Mouse (Mus musculus) neural tube, embryonic 11.5 days (tissue): Measurements from ENCODE around the gene Rps10. TPM values are rescaled to one million over a fixed set of nuclear protein-coding genes. Genes with fewer than 3 reads are reported as not detected.
"Not testable (repeated sequence)": the region's sequence is repeated elsewhere in the genome, so short reads cannot be mapped to it uniquely, and the experiment has no call there.

Experiments used
- ATAC-seq: fragments of 200-750 bp; cut with Nextera tagmentation; 2 replicates; pipeline ENCODE4 v1.8.0; 2017; ENCODE audit warnings: moderate number of reproducible peaks, mild to moderate bottlenecking, moderate TSS enrichment, moderate library complexity; ENCODE audit not compliant: insufficient read depth, low FRiP score, low TSS enrichment
- DNase-seq: peaks from one replicate; pipeline ENCODE4 v3.0.0-alpha.2; 2015; ENCODE audit warnings: low spot score
- H3K27ac ChIP-seq: fragments of 300-500 bp; sonication (generic); 2 replicates; pipeline ENCODE4 v1.5.1; 2014; ENCODE audit warnings: low read depth, mild to moderate bottlenecking, low read length
- H3K27me3 ChIP-seq: fragments of 300-500 bp; sonication (generic); 2 replicates; pipeline ENCODE4 v1.6.1; 2014; ENCODE audit warnings: mild to moderate bottlenecking, low read length, mixed read lengths; ENCODE audit not compliant: control insufficient read depth, insufficient read depth
- H3K36me3 ChIP-seq: fragments of 300-500 bp; sonication (generic); 2 replicates; pipeline ENCODE4 v1.6.1; 2014; ENCODE audit warnings: mild to moderate bottlenecking, low read length, moderate library complexity, mixed read lengths; ENCODE audit not compliant: control insufficient read depth, insufficient read depth
- H3K4me1 ChIP-seq: fragments of 300-500 bp; sonication (generic); 2 replicates; pipeline ENCODE4 v1.6.1; 2014; ENCODE audit warnings: low read length, mixed read lengths; ENCODE audit not compliant: control insufficient read depth, insufficient read depth
- H3K4me2 ChIP-seq: fragments of 300-500 bp; sonication (generic); 2 replicates; pipeline ENCODE4 v1.6.1; 2014; ENCODE audit warnings: low read depth, mild to moderate bottlenecking, moderate library complexity
- H3K4me3 ChIP-seq: fragments of 300-500 bp; sonication (generic); 2 replicates; pipeline ENCODE4 v1.5.1; 2014; ENCODE audit warnings: low read depth, low read length
- H3K9ac ChIP-seq: fragments of 300-500 bp; sonication (generic); 2 replicates; pipeline ENCODE4 v1.6.1; 2014; ENCODE audit warnings: mild to moderate bottlenecking, low read length
- H3K9me3 ChIP-seq: fragments of 300-500 bp; sonication (generic); 2 replicates; pipeline ENCODE4 v1.6.1; 2016; ENCODE audit warnings: low read length; ENCODE audit not compliant: control insufficient read depth
- WGBS: fragments of 180-500 bp; shearing (Covaris S2); extraction: QIAGEN DNeasy Blood & Tissue Kit; methylation state at CpG from one replicate; pipeline ENCODE4 v1.1.7; 2014; 5-methylcytosine and 5-hydroxymethylcytosine counted together
- polyA plus RNA-seq: library from polyadenylated mRNA; unstranded; fragments of >200 nt; fragmentation: Nextera tagmentation; extraction: Ambion mirVana; gene quantifications from 2 replicates; pipeline ENCODE4 v1.2.1, GENCODE M21; 2014

The Rps10 gene
- polyA plus RNA-seq, 1 experiment from 2014 or later: 695 TPM

- Histone ChIP-seq H3K4me3 (no peak overlapping the region), H3K9me3 (no peaks in the 10 kb centered on the region), H3K4me2 (no peak overlapping the region), H3K27ac (no peak overlapping the region), H3K36me3 (no peaks in the 10 kb centered on the region), H3K4me1 (0 out of 2 replicates have a peak, but pooled peaks cover under 1% of the 10 kb centered on the region), H3K27me3 (peaks cover 8% of the 10 kb centered on the region), H3K9ac (no peak overlapping the region)
- 82% methylated on average over 13 of the region's 13 CpGs for WGBS
- DNase-seq (no peak), ATAC-seq (no peak)
Observed at GRCm38 (mm10) chr17:27650586-27650985, 14.1 kb upstream of the Rps10 start.

DNA sequence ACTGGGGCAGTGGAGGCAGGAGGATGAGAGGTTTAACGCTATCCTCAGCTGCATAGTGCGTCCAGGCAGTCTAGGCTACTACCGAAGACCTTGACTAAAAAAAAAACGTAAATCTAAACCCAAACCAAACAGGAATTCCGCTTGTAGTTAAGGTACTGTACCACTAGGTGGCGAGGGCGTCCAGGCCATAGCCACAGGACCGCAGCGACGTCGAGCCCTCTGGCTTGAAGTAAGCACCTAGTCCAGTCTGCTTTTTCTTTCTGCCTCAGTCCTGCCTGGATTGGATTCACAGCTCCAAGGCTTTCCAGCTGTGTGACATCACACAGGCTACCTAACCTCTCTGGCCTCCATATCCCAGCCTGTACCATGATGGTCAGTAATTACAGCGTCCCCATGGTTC lies 13.7 kb upstream of the Rps10 start:
- 12% methylated on average over 12 of the region's 12 CpGs for WGBS
- no peak for ATAC-seq

DNA sequence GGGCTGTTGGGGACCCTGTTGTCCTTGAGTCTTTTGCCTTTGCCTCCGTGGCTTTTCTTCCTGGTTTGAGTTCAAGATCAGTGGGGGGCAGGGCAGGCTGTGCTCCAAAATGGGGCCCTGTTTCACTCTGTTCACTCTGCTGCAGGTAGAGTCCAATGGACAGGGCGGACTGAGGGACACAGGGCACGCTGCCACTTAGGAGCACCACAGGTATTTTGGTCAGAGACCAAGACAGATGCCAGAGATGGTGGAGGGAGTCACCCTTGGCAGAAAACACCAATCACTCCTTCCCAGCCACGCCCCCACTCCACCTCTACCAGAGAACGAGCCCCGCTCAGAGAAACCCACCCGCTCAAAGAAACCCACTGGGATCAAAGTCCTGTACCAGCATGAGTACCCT lies 9.3 kb upstream of the Rps10 start:
- Histone ChIP-seq H3K27me3 (no peaks in the 10 kb centered on the region), H3K27ac (no peak overlapping the region)
- ATAC-seq: no peak

More for the DNA sequence above, 13.7 kb upstream of the Rps10 start:
- no peak overlapping the region for H3K4me2 ChIP-seq
- H3K27me3 ChIP-seq: peaks cover 5% of the 10 kb centered on the region
- H3K27ac ChIP-seq: no peak overlapping the region
- H3K36me3 ChIP-seq: no peaks in the 10 kb centered on the region
- no peaks in the 10 kb centered on the region for H3K4me1 ChIP-seq
- no peak overlapping the region for H3K9ac ChIP-seq
- H3K4me3 ChIP-seq: no peak overlapping the region
- DNase-seq: peak; percentile 68
- no peaks in the 10 kb centered on the region for H3K9me3 ChIP-seq

GRCm38 (mm10) chr17:27644572-27644971 lies 8.1 kb upstream of the Rps10 start:
- H3K9me3 ChIP-seq: no peaks in the 10 kb centered on the region
- no peak overlapping the region for H3K4me2 ChIP-seq
- 49% methylated on average over 2 of the region's 2 CpGs for WGBS
- peaks cover 9% of the 10 kb centered on the region for H3K4me1 ChIP-seq
- ATAC-seq (no peak), DNase-seq (no peak)
- H3K4me3 ChIP-seq: no peak overlapping the region
- H3K27ac ChIP-seq: no peak overlapping the region
- no peaks in the 10 kb centered on the region for H3K36me3 ChIP-seq
- H3K27me3 ChIP-seq: no peaks in the 10 kb centered on the region
- H3K9ac ChIP-seq: no peak overlapping the region

More for the DNA sequence above, 9.3 kb upstream of the Rps10 start:
- Histone ChIP-seq H3K36me3 (no peaks in the 10 kb centered on the region), H3K9ac (no peak overlapping the region), H3K4me1 (peaks cover 9% of the 10 kb centered on the region), H3K9me3 (no peaks in the 10 kb centered on the region), H3K4me2 (no peak overlapping the region), H3K4me3 (no peak overlapping the region)
- no peak for DNase-seq
- 41% methylated on average over 7 of the region's 7 CpGs for WGBS

DNA sequence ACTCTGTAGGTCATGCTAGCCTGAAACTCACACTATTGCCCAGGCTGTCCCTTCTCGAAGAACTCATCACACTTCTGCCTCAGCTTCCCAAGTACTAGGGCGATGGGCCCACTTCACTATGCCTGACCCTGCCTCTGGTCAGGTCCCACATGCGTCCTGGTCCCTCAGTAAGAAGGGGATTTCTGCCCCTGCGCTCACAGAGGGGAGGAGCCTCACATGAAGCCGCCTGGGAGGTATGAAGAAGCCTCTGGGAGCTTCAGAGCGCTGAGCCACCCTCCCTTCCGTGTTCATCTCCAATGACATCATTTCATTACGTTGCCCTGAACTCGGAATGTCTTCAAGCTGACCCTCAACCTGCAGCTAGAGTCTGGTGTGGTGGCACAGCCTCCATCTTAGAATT lies 7.3 kb upstream of the Rps10 start:
- no peaks in the 10 kb centered on the region for H3K36me3 ChIP-seq
- H3K27ac ChIP-seq: no peak overlapping the region
- WGBS: 86% methylated on average over 9 of the region's 9 CpGs
- H3K9me3 ChIP-seq: no peaks in the 10 kb centered on the region
- H3K4me3 ChIP-seq: no peak overlapping the region
- no peak overlapping the region for H3K4me2 ChIP-seq
- H3K4me1 ChIP-seq: peaks cover 9% of the 10 kb centered on the region
- no peak for ATAC-seq
- no peak overlapping the region for H3K9ac ChIP-seq
- no peaks in the 10 kb centered on the region for H3K27me3 ChIP-seq
- no peak for DNase-seq

DNA sequence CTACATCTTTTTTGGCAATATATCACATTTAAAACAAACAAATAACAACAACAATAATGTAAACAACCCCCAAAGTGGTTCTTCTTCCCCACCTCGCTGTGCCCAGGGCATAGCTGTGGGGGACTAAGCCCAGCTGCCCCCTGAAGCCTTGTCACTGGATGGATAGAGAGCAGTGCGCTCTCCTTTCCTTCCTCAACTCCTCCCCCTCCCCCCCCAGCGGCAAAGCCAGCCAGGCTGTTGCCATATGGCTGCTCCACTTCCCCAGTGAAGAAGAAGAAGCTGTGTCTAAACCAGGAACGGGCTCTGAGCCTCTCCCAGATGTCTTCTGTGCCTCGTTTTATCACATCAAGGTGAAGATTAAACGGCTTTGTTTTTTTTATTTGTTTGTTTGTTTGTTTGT lies 6.6 kb upstream of the Rps10 start:
- H3K4me1 ChIP-seq: peaks cover 9% of the 10 kb centered on the region
- ATAC-seq (0 out of 2 replicates have a peak, but pooled peaks have one; percentile 43), DNase-seq (peak; percentile 50)
- H3K9me3 ChIP-seq: no peaks in the 10 kb centered on the region
- 0 out of 2 replicates have a peak overlapping the region, but pooled peaks have one; percentile 8 for H3K4me2 ChIP-seq
- H3K27ac ChIP-seq: peak overlapping the region; percentile 67
- no peaks in the 10 kb centered on the region for H3K27me3 ChIP-seq
- H3K36me3 ChIP-seq: no peaks in the 10 kb centered on the region
- peak overlapping the region; percentile 23; the same call in 1 of the 2 replicates for H3K9ac ChIP-seq
- H3K4me3 ChIP-seq: no peak overlapping the region
- WGBS: 37% methylated on average over 6 of the region's 6 CpGs

GRCm38 (mm10) chr17:27642491-27643062 lies 6.1 kb upstream of the Rps10 start:
- Histone ChIP-seq H3K27me3 (no peaks in the 10 kb centered on the region), H3K4me3 (no peak overlapping the region), H3K36me3 (no peaks in the 10 kb centered on the region), H3K4me2 (peak overlapping the region; percentile 8; the same call in 1 of the 2 replicates), H3K27ac (peak overlapping the region; percentile 67), H3K9me3 (no peaks in the 10 kb centered on the region), H3K4me1 (peaks cover 9% of the 10 kb centered on the region), H3K9ac (peak overlapping the region; percentile 23)
- ATAC-seq (peak; percentile 88), DNase-seq (peak; percentile 75)
- 7% methylated on average over 12 of the region's 12 CpGs for WGBS

DNA sequence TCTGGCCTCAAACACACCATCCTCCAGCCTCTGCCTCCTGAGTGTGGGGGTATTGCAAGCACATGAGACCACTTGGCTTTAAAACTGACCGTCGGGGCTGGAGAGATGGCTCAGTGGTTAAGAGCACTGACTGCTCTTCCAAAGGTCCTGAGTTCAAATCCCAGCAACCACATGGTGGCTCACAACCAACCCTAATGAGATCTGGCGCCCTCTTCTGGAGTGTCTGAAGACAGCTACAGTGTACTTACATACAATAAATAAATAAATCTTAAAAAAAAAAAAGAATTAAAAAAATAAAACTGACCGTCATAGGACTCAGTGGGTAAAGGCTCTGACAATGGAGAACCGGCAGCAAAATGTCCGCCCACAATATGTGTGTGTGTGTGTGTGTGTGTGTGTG lies 3.4 kb upstream of the Rps10 start:
- H3K27ac ChIP-seq, DNase-seq, H3K4me2 ChIP-seq, H3K4me3 ChIP-seq, H3K27me3 ChIP-seq, H3K9ac ChIP-seq, H3K36me3 ChIP-seq, H3K9me3 ChIP-seq, ATAC-seq: not testable (repeated sequence)
- H3K4me1 ChIP-seq: peaks cover 14% of the 10 kb centered on the region
- WGBS: 92% methylated on average over 6 of the region's 6 CpGs

DNA sequence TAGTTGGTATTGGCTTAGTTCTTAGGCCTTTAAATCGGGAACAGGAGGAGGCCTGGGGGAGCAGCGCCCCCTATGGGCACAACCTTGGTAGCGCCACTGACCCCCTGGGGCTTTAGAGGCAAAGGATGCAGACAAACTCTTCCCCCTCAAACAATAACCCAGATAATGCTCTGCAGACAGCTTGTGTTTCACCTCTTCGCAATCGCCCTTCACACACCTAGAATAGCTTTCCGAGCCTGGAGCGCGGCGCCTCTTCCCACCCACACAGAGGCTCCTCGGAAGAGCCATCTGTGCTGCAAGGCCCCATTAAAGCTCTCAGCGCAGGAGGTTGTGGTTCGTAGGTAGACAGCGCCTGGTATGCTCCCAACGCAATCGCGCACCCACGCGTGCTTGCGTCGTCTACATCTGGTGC lies 2.5 kb upstream of the Rps10 start:
- no peaks in the 10 kb centered on the region; the same call in 1 of the 2 replicates for H3K36me3 ChIP-seq

More for the DNA sequence above, 2.5 kb upstream of the Rps10 start:
- Histone ChIP-seq H3K4me1 (peaks cover 14% of the 10 kb centered on the region), H3K4me3 (no peak overlapping the region), H3K9me3 (no peaks in the 10 kb centered on the region), H3K27ac (no peak overlapping the region), H3K4me2 (no peak overlapping the region), H3K9ac (no peak overlapping the region), H3K27me3 (no peaks in the 10 kb centered on the region)
- WGBS: 81% methylated on average over 20 of the region's 20 CpGs
- no peak for ATAC-seq
- DNase-seq: no peak
